Mouse (Mus musculus) bone marrow macrophage, adult 2 months (primary cell): Measurements from ENCODE around the gene Hrh2.

Experiments used
- CTCF ChIP-seq: IDR thresholded peaks from 2 replicates; pipeline ENCODE4 v1.5.1; 2012; ENCODE audit warnings: low read depth, mild to moderate bottlenecking, low read length, moderate library complexity
- POLR2A ChIP-seq: IDR thresholded peaks from 2 replicates; pipeline ENCODE4 v1.6.1; 2012; ENCODE audit warnings: mild to moderate bottlenecking, low read depth, low read length, borderline replicate concordance

GRCm38 (mm10) chr13:54263641-54264040 is 71.7 kb downstream of the Hrh2 start:
- TF ChIP-seq CTCF (no peak), POLR2A (no peak)
